Mouse (Mus musculus) heart, postnatal 10 days (tissue): ENCODE measurements around the gene Rab26. TPM values are rescaled to one million over a fixed set of nuclear protein-coding genes. Genes with fewer than 3 reads are reported as not detected.
A peak's percentile ranks its signal among the peaks of the same experiment; 100 is the strongest.

Experiments
- DNase-seq, 2 experiments: peaks; one replicate each; pipeline ENCODE4 v3.0.0; 2021
- intact Hi-C: fragments of 180-260 bp; cut with DNase I; formaldehyde crosslinking; loops from one replicate; pipeline ENCODE4 v1.15.1; 2025
- total RNA-seq, 2 experiments: library from RNA; stranded (reverse); gene quantifications; 2 replicates each; pipeline ENCODE4 v1.2.3; 2021

Gene Rab26
- total RNA-seq, 2 experiments from 2014 or later, result 0.32 to 0.45 TPM

DNA sequence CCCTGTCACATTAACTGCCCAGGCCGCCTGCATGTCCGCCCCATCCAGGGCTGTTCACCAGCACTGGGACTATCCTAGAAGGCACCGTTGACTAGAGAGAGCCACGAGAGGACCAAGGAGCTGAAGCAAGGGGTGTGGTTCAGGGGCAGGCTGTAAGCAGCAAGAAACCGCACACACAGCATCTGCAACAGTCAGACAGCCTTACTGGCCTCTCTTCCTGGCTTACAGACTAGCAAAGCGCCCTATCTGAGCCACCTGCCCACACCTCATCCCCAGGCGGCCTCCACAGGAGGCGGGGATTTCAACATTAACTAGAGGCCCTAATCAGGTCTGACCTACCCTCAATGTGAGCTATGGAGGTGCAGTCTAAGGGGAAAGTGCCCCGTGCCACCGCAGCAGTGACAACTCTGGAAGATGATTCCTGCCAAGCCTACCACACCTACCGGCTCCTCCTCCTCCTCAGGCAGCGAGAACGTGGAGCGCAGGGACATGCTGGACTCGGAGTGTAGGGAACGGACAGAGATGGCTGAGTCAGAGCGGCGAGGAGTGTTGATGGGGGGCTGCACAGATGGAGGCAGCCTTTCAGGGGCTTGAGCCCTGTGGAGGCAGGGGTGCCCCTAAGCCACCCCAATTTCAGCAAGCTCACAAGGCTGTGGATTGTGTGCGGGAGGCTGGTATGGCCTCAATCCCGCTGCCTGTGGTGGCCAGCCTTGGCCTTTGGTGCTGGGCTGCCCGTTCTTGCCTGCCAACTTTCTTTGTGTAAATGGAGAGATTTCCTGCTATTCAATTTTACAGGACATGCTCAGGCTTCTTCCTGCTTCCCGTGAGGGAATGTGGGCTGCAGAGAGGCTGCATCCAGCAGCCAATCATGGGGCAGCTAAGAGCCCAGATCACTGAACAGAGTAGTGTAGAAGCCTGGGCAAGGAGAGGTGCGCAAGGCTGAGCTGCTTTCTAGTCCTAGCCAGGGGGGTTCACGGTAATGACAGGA lies 19.4 kb downstream of the Rab26 start:
- intact Hi-C loops, result no loop called here
- peak; percentile 31 to 38 for DNase-seq

DNA sequence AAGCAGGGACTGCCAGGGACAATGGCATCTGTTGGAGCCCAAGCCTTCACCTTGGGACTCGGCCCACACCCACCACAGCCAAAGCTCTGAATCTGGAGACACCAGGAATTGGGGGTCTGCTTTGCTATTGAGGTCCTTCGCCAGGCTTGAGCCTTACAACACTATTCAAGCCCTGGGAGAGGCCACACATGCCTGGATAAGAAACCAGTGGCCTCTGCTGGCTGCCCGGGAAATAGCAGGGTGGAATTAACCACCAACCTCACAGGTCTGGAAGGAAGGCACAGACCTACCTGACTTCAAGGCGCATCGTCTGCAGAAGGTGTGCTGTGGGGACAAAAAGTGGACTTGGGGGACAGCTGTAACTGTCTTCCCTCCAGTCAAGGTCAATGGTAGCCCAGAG lies 20.4 kb downstream of the Rab26 start:
- DNase-seq, result peak; percentile 73 to 76
- intact Hi-C loops, result loop anchor here (2.0 kb wide), 2 partner anchors 19 to 35 kb away; partner anchors contain the start of gene Mlst8

DNA sequence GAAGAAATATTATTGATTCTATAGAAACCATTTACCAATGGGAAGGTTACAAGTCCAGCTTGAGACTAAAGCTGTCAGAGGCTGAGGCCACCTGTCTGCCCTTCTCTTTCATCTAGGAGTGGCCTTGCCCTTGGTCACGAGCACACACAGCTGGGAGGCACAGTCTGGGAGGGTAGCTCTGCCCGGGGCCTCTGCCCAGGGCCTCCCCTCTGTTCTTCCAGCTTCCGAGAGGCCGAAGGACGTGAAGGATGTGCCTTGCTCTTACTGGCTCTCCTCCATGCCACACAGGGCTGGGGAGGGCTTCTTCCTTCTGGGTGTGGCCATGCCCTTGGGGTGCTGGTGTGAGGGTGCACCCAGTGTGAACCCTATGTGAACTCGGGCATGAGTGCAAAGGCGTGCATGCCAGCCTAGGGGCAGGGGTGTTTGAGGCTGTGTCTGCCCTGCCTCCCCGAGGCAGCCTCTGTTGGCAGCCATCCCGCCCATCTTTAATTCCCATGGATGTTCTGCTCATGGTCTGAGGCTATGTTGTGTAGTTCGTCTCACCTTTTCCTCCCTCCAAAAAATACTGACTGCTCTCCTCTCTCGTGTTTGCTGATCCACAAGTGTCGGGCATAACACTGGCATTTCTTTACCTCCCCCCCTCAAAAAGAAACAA lies 26.1 kb downstream of the Rab26 start:
- DNase-seq, result no peak
- intact Hi-C loops, result no loop called here

DNA sequence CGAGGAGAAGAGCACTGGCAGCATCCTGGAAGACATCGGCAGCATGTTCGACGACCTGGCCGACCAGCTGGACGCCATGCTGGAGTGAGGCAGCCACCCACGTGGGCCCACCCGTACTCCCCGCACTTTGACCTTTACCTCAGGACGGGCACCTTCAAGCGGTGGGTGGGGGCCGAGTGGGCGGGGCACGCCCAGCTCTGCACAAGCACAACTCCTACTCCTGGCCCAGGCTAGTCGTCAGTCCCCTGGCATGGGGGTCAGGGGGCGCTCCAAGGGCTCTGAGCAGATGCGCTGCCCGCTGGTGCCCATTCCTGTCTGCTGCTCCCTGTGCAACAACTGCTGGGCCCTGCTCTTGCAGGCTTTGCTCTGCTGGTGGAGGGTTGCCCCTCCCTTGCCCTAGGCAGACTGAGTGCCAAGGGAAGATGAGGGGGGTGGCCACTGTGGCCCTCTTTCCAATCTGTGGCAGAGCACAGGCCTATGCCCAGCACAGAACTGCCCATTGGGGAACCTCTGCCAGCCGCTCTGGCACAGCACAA lies 26.8 kb downstream of the Rab26 start:
- no peak for DNase-seq
- intact Hi-C loops, result no loop called here

DNA sequence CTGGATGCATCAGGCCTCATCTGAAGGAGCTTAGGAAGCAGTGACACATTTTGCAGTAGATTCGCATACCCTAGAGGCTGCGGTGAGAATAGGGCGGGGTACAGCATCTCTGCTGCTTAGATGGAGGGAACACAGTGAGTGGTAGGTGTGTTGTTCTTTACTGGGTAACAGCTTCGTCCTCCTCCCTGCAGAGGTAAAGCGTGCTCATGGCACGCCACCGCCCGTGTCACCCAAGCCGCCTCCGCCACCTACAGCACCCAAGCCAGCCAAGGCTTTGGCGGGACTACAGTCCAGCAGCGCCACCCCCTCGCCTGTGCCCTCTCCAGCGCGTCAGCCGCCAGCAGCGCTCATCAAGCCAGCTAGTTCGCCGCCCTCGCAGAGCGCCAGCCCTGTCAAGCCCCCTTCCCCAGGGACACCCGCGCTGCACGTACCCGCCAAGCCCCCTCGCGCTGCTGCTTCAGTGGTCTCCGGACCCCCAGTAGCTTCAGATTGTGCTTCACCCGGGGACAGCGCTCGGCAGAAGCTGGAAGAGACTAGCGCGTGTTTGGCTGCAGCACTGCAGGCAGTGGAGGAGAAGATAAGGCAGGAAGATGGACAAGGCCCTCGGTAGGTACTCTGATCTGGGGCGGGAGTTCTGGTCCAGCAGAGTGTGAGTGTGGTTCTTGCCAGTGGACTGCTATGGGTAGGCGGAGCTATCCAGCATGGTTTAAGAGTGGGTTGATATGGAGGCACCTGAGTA lies 27.5 kb downstream of the Rab26 start:
- intact Hi-C loops, result no loop called here
- DNase-seq, result peak; percentile 34 to 36

DNA sequence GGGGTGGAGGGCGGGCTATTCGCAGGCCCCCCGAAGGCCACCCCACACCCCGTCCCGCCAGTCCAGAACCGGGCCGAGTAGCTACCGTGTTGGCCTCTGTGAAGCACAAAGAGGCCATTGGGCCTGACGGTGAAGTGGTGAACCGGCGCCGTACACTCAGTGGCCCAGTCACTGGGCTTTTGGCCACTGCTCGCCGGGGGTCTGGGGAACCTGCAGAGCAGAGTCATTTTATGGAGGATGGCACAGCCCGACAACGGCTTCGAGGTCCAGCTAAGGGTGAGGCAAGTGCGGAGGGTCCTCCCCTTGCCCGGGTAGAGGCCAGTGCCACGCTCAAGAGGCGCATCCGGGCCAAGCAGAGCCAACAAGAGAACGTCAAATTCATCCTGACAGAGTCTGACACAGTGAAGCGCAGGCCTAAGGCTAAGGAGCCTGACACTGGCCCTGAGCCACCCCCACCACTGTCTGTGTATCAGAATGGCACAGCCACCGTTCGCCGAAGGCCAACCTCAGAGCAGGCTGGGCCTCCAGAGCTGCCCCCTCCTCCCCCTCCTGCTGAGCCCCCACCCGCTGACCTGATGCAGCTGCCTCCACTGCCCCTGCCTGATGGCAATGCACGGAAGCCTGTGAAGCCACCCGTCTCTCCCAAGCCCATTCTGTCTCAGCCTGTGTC lies 28.6 kb downstream of the Rab26 start:
- DNase-seq, result no peak
- intact Hi-C loops, result no loop called here

DNA sequence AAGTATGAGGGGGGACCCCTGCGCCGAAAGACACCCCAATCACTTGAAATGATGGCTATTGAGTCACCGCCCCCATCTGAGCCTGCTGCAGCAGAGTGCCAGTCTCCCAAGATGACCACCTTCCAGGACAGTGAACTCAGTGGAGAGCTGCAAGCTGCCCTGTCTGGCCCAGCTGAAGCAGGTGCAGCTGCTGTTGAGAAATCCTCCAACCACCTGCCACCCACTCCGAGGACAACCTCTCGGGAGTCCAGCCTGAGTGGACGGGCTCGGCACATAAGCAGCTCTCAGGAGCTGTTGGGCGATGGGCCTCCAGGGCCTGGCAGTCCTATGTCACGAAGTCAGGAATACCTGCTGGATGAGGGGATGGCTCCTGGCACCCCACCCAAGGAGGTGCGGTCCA lies 29.9 kb downstream of the Rab26 start:
- intact Hi-C loops, result no loop called here
- DNase-seq, result no peak

DNA sequence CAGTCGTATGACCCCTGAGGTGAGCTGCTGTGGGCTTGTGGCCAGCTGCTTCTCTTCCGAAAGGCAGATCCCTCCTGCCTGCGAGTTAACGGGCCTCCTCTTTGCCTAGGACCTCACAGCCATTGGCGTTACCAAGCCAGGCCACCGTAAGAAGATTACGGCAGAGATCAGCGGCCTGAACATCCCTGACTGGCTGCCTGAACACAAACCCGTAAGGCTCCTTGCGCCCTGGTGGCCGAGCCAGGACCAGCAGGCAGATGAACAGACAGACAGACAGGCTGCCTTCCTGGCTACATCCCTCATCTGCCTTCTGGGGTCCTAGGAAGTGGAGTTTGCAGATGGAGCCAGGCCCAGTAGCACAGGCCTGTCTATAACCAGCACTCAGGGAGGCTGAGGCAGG lies 31.8 kb downstream of the Rab26 start:
- no peak for DNase-seq
- intact Hi-C loops, result no loop called here

DNA sequence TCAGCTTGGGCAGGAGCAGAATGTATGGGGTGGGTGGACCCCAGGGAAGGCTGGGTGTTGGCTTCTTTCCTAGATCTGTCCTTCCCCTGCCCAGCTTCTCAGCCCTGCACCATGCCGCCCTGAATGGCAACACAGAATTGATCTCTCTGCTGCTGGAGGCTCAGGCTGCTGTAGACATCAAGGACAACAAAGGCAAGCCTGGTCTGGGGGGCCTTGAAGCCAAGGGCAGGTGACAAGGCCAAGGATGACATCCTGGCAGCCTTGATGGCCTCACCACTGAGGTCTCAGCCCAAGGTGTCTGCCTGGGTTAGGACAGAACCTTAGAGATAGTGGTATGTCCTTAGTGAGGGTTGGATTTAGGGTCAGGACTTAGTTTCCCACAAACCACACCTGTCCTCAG lies 38.0 kb downstream of the Rab26 start:
- DNase-seq, result no peak
- intact Hi-C loops, result no loop called here

DNA sequence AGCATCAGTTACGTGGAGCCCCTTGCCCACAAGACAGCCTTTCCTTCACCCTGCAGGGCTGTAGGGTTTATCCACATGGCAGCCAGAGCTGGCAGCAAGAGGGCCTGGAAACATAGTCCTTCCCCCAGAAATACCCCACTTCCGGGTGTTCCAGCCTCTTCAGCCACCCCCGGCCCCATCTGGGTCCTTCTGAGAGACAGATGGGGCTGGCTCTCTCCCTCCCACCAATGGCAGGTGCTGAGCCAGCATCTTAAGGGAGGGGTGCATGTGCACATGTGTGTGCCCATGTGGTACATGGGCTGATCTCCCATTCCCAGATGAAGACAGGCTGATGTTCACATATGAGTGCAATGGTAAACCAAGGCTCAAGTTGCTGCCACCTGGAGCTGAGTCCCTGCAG lies 38.6 kb downstream of the Rab26 start:
- DNase-seq, result no peak
- intact Hi-C loops, result loop anchor here (2.0 kb wide), 2 partner anchors 17 to 43 kb away; no protein-coding TSS in a partner anchor

DNA sequence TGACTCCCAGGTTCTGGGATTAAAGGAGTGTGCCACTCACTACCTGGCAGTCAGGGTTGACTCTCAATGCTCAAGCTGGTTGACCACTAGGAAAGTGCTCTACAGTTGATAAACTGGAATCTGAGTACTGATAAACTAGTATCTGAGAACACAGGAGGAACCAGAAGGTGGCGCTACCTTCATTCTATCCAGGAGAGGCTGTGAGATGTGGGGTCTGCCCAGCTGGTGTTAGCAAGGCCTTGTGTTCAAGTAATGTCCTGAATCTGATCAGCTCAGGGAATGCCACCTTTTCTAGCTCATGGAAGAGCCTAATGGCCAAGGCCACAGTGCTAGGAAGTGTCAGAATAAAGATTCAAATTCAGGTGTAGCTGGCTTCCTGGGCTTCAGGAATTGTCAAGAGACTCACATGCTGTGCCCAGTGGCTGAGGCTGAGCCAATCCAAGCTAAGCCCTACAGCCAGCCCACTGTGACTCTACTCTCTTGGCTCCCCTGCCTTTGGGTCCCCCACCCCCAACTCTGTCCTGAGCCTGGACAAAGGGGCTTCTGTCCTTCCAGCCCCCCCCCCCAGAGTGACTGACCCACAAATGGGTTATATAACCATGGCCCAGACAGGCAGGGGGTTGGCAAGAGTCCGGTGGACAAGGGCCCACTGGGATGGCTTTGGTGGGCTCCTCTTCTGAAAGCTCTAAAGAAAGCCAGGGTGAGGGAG lies 39.2 kb downstream of the Rab26 start:
- DNase-seq, result peak; percentile 59 to 77
- intact Hi-C loops, result loop anchor here (2.0 kb wide), 2 partner anchors 18 to 44 kb away; no protein-coding TSS in a partner anchor

DNA sequence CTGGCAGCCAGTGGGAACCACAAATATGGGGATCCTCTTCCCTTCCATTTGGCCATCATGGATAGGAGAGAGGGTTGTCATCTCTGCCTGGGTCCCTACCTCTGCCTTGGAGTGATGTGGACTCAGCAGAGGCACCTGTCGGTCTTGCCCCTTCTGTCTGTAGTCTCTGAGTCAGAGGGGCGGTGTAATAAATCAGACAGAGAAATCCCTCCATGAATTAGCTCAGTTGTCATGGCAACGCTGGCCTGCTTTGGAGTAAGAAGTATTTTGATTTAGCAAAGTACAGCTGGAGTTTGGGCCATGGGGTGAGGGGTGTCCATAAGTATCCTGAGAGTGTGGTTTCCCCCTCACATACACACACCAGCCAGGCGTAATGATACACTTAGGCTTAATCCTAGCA lies 43.6 kb downstream of the Rab26 start:
- DNase-seq, result no peak
- intact Hi-C loops, result no loop called here

DNA sequence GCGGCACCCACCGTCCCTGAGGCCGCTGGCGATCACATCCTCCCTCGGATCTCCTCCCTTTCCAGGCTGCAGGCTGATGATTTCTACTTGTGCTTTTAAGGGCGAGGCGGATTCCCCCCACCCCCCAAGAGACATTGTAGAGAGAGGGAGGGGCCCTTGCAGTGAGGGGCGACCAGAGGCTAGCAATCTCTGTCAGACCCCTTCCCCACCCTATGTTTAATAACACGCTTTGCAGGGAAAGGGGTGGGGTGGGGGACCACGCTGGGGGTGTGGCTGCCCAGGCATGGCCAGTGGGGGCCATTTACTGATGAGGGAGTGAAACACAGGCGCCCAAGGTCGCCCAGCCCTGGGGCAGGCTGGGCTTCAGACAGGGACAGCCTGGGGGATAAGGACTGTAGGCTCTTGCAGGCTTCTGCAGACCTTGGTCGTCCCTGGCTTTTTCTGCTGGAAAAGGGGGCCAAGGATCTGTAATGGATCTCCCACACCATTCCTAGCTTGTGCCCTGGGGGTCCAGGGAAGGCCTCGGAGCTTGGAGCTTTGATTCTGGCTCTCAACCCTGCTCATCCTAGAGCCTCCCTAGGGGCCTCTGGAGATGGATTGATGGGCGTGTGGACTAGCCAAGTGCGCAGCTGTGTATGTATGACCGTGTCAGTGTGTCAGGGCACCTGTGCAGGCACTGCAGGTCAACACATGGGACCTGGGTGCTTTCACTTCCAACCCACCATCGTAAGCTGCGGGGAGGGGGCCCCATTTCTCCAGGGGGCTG lies 44.6 kb downstream of the Rab26 start:
- intact Hi-C loops, result no loop called here

DNA sequence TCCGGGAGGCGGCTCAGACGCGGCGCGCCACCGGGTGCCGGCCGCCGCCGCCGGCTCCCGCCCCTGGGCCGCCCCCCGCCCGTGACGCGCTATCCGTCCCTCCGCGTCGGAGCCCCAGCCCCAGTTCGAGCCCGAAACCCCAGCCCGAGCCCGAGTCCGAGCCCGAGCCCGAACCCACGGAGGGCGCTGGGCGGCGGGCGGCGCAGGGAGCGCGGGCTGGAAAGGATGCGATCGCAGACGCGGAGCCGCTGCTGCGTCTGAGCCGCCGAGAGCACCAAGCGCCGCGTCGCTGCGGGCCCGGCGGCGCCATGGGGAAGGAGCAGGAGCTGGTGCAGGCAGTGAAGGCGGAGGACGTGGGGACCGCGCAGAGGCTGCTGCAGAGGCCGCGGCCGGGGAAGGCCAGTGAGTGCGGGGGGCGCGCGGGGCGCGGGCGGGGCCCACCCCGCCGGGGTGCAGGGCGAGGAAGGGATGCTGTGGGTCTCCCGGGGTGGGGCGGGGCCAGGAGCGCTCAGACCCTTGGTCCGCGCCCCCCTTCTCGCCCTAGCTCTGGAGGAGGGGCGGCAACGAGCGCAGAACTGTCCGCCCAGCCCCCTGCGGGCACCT lies 45.2 kb downstream of the Rab26 start:
- DNase-seq, result peak; percentile 40 to 45
- intact Hi-C loops, result no loop called here

More for the DNA sequence above, 44.6 kb downstream of the Rab26 start:
- DNase-seq, result no peak

DNA sequence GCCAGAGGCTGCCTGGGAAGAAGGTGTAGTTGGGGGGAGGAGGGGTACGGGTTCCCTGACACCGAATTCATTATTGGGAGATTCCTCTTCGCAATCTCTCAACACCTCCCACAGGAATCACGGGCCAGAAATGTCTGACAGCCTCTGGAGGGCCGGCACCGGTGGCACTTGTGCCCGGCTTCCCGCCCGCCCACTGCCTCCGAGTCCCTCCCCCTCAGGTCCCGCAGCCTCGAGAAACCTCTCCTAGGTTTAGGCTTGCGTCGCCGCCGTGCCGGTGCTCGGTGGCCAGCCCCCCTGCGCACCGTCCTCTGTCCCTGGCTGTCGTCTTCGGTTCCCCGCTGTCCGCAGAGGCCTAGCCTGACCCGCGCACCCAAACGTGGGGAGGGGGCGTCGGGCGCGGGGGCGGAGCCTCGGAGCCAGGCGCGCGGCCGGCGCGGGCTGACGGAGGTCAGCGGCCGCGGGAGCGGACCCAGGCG lies 45.8 kb downstream of the Rab26 start, which contains the start of gene Caskin1:
Gene Caskin1 (plus strand): TSS at position 416 of the 476 bp plus-strand sequence.
- DNase-seq, result no peak
- intact Hi-C loops, result no loop called here

DNA sequence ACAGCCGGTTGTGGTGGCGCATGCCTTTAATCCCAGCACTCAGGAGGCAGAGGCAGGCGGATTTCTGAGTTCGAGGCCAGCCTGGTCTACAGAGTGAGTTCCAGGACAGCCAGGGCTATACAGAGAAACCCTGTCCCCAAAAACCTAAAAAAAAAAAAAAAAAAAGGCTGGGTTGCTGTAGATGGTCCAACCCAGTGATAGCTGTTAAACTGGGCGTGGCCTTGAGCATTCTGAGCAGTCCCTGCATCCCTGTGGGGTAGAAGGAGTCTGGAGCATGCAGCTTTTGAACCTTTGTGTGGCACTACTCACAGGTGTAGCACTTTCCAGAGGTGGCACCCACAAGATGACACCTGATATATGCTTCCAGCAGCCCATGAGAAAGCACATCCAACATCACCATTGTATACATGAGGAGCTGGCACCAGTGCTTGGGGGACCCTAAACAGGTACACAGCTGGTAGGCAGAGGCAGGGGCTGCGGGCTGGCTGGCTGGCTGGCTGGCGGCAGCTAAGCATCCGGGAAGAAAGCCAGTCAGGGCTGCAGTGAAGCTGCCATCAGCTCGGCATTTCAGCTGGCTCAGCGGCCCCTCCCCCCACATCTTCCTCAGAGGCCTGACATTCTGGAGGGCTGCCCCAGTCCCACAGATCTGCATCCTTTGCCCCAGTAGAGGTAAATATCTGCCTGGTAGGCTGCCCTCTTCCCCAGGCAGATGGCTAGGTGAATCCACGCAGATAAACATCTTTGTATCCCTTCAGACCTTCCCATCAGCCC lies 48.7 kb downstream of the Rab26 start:
- intact Hi-C loops, result no loop called here
- DNase-seq, result peak; percentile 38 to 48

DNA sequence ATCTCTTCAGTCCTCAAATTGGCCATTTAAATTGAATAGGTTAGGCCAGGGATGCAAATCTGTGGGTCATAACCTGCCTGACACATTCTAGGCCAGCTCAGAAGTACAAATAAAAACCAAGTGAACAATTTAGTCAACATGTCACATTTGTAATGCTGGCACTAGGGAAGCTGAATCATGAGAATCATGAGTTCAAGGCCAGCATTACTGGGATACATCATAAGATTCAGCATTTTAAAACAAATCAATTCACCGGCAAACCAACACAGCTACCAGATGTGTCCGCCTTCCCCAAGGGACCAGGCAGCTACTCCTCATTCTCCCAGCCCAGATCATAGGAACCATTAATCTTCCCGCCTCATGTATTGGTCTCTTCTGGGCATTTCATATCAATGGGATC lies 50.5 kb downstream of the Rab26 start:
- no peak for DNase-seq
- intact Hi-C loops, result loop anchor here (5.0 kb wide), 1 partner anchor 44 kb away; the partner anchor contains the start of gene Traf7
